ENCODE assay signal across 18 mouse cellular contexts in genomic region chr17:48913437-48913836, GRCm38 (mm10). TPM values are rescaled to one million over a fixed set of nuclear protein-coding genes. Genes with fewer than 3 reads are reported as not detected.
DNase-seq lines count a peak whose midpoint lies in the region; ATAC-seq lines count a peak whose summit lies in the region.
"Had no signal": no experiment of that assay in that cellular context is flagged by ENCODE, and none has a peak within 500 bp of the region (broad histone marks: within the 10 kb centered on the region; RNA-seq: fewer than 3 reads in every experiment).

No protein-coding gene starts in this region.

- H3K36me3 ChIP-seq in hindbrain, embryonic 10.5 days = no peaks in the 10 kb centered on the region
- H3K36me3 ChIP-seq in hindbrain, embryonic 14.5 days (replicated peaks; ENCODE audit: control insufficient read depth, insufficient read depth) = no peaks in the 10 kb centered on the region
- no peaks in the 10 kb centered on the region for H3K36me3 ChIP-seq in neural tube, embryonic 15.5 days
- H3K36me3 ChIP-seq: heart, embryonic 13.5 days; hindbrain, embryonic 15.5 days; kidney, embryonic 15.5 days; limb, embryonic 12.5 days had no signal

- no peaks in the 10 kb centered on the region for H3K9me3 ChIP-seq in hindbrain, embryonic 10.5 days
- no peaks in the 10 kb centered on the region for H3K9me3 ChIP-seq in hindbrain, embryonic 14.5 days (ENCODE audit: control insufficient read depth, low read length)
- H3K9me3 ChIP-seq in neural tube, embryonic 15.5 days (replicated peaks) = no peaks in the 10 kb centered on the region
- H3K9me3 ChIP-seq: heart, embryonic 13.5 days; hindbrain, embryonic 15.5 days; kidney, embryonic 15.5 days; limb, embryonic 12.5 days had no signal

- H3K27ac ChIP-seq in hindbrain, embryonic 10.5 days = no peak overlapping the region
- H3K27ac ChIP-seq in hindbrain, embryonic 14.5 days = no peak overlapping the region
- no peak overlapping the region for H3K27ac ChIP-seq in neural tube, embryonic 15.5 days (replicated peaks)
- H3K27ac ChIP-seq: heart, embryonic 13.5 days; hindbrain, embryonic 15.5 days; kidney, embryonic 15.5 days; limb, embryonic 12.5 days had no signal

- H3K27me3 ChIP-seq in hindbrain, embryonic 10.5 days (ENCODE audit: insufficient read depth, poor library complexity, severe bottlenecking) = no peaks in the 10 kb centered on the region
- H3K27me3 ChIP-seq in hindbrain, embryonic 14.5 days (ENCODE audit: control insufficient read depth, insufficient read depth, low read length) = no peaks in the 10 kb centered on the region
- no peaks in the 10 kb centered on the region for H3K27me3 ChIP-seq in neural tube, embryonic 15.5 days (replicated peaks)
- H3K27me3 ChIP-seq: CH12.LX; hindbrain, embryonic 15.5 days; kidney, embryonic 15.5 days; limb, embryonic 12.5 days; Patski had no signal

- no peak for ATAC-seq in hindbrain, embryonic 14.5 days (ENCODE audit: low FRiP score)
- no peak for ATAC-seq in neural tube, embryonic 15.5 days (ENCODE audit: low FRiP score)
- ATAC-seq: Patski had no signal

- DNase-seq in hindbrain, embryonic 10.5 days (ENCODE audit: low spot score) = peak; percentile 27
- no peak for DNase-seq in hindbrain, embryonic 14.5 days (ENCODE audit: low spot score)
- peak; percentile 20 for DNase-seq in neural tube, embryonic 10.5 days (ENCODE audit: extremely low spot score, low spot score)
- DNase-seq in embryo, embryonic 11 days = peak; percentile 47
- DNase-seq in mesoderm, embryonic 11.5 days (ENCODE audit: low read depth, low spot score) = peak; percentile 46
- no peak for DNase-seq in layer of hippocampus, adult 9-11 months
- no peak for DNase-seq in right cerebral cortex, adult 18-20 months
- DNase-seq: adrenal gland, postnatal 10 days; cerebellum, postnatal 36 days; lung, adult 2 months; thymus, postnatal 25 days had no signal

- WGBS in hindbrain, embryonic 10.5 days = 53% methylated on average over 6 of the region's 6 CpGs
- WGBS in hindbrain, embryonic 14.5 days = 55% methylated on average over 6 of the region's 6 CpGs
- 54% methylated on average over 6 of the region's 6 CpGs for WGBS in neural tube, embryonic 15.5 days

- no peak overlapping the region for H3K4me3 ChIP-seq in hindbrain, embryonic 10.5 days
- no peak overlapping the region for H3K4me3 ChIP-seq in hindbrain, embryonic 14.5 days (replicated peaks; ENCODE audit: low read length)
- no peak overlapping the region for H3K4me3 ChIP-seq in neural tube, embryonic 15.5 days (replicated peaks)
- H3K4me3 ChIP-seq: heart, embryonic 13.5 days; hindbrain, embryonic 15.5 days; kidney, embryonic 15.5 days; limb, embryonic 12.5 days had no signal

- no peaks in the 10 kb centered on the region for H3K4me1 ChIP-seq in hindbrain, embryonic 10.5 days (replicated peaks)
- no peaks in the 10 kb centered on the region for H3K4me1 ChIP-seq in hindbrain, embryonic 14.5 days (replicated peaks; ENCODE audit: control insufficient read depth, insufficient read depth, low read length)
- no peaks in the 10 kb centered on the region for H3K4me1 ChIP-seq in neural tube, embryonic 15.5 days
- H3K4me1 ChIP-seq: heart, embryonic 13.5 days; hindbrain, embryonic 15.5 days; kidney, embryonic 15.5 days; limb, embryonic 12.5 days had no signal

- no peak overlapping the region for H3K4me2 ChIP-seq in hindbrain, embryonic 14.5 days (replicated peaks)
- H3K4me2 ChIP-seq in neural tube, embryonic 15.5 days = no peak overlapping the region
- H3K4me2 ChIP-seq: heart, embryonic 13.5 days; hindbrain, embryonic 15.5 days; kidney, embryonic 15.5 days; limb, embryonic 12.5 days had no signal

- H3K9ac ChIP-seq in hindbrain, embryonic 14.5 days = no peak overlapping the region
- H3K9ac ChIP-seq in neural tube, embryonic 15.5 days (replicated peaks) = no peak overlapping the region
- H3K9ac ChIP-seq: heart, embryonic 13.5 days; hindbrain, embryonic 15.5 days; kidney, embryonic 15.5 days; limb, embryonic 12.5 days had no signal

RNA-seq across cellular contexts. Expression of gene Lrfn2, which starts 18.7 kb away (rescaled TPM):
- polyA plus RNA-seq in hindbrain, embryonic 10.5 days (2016; fragmentation: Nextera tagmentation; extraction: Ambion mirVana) = 0.37 and 0.54 TPM in 2 replicates
- 7.9 and 8.3 TPM in 2 replicates for polyA plus RNA-seq in hindbrain, embryonic 14.5 days (2014; fragmentation: Nextera tagmentation; extraction: Ambion mirVana)
- polyA plus RNA-seq in neural tube, embryonic 15.5 days (2015; fragmentation: Nextera tagmentation; extraction: Ambion mirVana) = 12.6 and 13.9 TPM in 2 replicates
- polyA plus RNA-seq: lung, adult 2 months; Patski had no signal

Comparison
In these comparisons a context has a peak if more than half of its experiments do, and no peak if none do; other contexts are left out.
1. DNase-seq: peak in hindbrain, embryonic 10.5 days (single experiment), neural tube, embryonic 10.5 days (single experiment), embryo, embryonic 11 days (single experiment) and mesoderm, embryonic 11.5 days (single experiment); none in hindbrain, embryonic 14.5 days (single experiment), layer of hippocampus, adult 9-11 months (single experiment) and right cerebral cortex, adult 18-20 months (single experiment).